Mouse (Mus musculus) cerebellum, adult 11 months (tissue): ENCODE measurements around the gene Aip.
A peak's percentile ranks its signal among the peaks of the same experiment; 100 is the strongest.
"Not testable (repeated sequence)": the region's sequence is repeated elsewhere in the genome, so short reads cannot be mapped to it uniquely, and the experiment has no call there.

Experiments used
- DNase-seq: peaks from one replicate; pipeline ENCODE4 v3.0.0; 2022

Aip gene

DNA sequence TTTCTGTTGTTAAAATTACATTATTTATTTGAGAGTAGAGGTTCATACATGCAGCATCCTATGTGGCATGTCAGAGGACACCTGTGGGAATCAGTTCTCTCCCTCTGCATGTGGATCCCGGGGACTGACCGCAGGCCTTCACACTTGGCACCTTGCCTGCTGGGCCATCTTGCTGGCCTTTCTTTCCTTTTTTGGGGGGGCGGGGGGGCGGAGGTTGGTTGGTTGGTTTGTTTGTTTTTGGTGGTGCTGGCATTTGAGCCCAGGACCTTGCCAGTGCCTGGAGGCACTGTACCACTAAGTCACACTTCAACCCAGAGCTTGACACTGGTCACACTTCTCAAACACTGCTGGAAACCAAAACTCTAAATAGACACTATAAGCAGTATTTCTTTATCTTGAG lies 8.7 kb upstream of the Aip start:
- DNase-seq = no peak

DNA sequence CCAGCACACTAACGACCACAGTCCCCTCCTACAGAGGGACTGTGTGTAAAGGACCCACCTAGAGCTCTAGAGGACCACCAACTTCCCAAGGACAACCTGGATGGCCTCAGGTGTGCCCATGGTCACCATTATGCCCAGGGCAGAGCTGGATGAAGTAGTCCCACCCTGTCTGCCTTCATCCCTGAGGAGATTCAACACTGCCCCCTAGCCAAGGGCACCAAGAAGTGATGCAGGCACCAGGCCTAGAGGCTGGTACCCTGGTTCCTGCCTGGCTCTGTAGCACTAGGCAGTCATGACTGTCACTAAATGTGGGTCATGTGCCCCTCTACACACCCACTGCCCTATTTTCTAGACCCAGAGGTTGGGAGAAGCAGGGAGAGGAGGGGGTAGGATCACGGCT lies 6.1 kb upstream of the Aip start:
- no peak for DNase-seq

DNA sequence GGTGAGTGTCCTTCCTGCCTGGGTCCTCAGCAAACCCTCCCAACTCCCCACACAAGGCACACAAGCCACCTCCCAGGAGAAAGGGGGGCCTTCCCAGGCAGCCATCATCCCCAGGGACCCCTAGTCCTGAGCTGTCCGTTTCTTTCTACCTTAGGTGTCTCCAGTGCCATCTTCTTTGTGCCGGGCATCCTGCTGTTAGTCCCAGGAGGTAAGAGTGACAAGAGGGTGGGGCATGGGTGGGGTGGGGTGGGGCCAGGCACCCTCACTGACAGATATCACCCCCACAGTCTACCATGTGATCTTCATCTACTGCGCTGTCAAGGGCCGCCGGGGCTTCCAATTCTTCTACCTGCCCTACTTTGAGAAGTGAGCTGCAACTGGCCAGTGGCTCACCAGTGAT lies 5.4 kb upstream of the Aip start:
- no peak for DNase-seq

DNA sequence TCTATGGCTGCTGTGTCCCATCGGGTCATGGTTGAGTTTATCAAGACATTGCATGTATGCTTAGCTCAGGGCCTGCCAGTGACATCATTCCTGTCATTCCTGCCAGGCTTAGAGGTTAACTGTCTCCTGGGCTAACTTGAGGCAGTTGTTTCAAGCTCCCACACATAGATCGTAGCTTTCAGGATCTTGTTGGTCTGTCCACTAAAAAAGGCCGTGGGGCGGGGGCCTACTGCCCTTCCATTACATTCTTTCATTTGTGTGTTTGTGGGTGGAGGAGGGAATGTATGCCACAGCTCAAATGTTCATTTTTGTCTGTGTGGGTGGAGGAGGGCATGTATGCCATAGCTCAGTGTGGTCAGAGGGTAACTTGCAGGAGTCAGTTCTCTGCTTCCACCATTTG lies 4.4 kb upstream of the Aip start:
- no peak for DNase-seq

DNA sequence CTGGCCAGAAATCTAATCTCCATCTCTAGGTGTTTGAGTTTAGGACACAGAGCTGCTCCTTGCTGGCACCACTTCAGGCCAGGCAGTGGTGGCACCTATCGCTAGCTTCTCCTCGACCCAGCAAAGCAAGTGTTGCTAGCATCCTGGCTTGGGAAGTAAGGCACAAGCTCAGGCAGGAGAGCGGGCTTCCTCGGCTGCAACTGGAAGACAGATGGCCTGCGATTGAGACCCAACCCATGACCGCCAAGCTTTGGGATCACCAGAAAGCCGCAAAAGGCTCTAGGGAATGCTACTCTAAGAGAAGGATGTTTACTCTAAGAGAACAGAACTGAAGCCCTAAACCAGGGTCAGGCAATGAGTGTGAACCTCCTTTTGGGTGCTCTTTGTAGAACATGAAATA lies 3.8 kb upstream of the Aip start:
- no peak for DNase-seq

DNA sequence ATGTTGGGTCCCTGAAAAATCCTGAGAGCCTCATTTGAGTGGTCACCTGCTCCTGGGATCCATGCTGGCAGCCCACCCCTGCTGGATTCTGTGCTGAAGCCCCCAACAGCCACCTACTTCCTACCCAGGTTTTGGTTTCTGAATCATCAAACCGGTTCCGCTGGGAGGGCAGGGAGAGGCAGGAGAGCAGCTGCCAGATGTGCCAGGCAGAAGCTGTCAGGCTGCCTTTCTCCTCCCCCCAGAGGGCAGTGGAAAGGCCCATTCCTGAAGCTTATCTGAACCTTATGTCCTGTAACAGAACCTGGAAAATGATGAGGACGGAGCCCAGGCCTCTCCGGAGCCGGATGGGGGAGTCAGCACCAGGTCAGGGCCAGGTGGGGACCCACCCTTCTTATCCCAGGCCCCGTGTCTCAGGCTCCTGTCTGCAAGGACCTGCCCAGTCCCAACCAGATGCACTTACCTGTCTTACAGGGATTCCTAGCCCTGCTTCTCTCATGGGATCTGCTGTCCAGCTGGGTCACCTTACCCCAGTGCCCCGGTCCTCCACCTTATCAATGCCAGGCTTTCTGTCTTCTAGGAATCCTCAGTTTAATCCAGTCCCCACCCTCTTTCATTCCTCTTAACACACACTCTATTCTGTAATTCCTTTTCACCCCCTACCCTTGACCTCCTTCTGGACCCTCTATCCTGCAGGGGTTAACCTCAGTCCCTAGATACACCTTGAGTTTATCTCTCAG lies 1.3 kb upstream of the Aip start:
- no peak for DNase-seq

DNA sequence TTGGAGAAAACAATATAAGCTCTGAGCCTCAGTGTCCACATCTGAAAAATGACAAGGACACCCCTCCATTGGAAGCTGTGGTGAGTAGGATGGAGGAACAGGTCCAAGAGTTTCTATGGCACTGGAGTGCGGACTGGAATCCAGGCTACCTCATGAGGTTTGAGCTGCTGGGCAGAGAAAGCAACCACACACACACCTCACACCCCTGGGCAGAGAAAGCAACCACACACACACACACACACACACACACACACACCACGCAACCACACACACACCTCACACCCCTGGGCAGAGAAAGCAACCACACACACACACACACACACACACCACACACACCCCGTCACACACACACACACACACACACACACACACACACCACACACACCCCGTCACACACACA lies 390 bp downstream of the Aip start:
- DNase-seq = not testable (repeated sequence)

DNA sequence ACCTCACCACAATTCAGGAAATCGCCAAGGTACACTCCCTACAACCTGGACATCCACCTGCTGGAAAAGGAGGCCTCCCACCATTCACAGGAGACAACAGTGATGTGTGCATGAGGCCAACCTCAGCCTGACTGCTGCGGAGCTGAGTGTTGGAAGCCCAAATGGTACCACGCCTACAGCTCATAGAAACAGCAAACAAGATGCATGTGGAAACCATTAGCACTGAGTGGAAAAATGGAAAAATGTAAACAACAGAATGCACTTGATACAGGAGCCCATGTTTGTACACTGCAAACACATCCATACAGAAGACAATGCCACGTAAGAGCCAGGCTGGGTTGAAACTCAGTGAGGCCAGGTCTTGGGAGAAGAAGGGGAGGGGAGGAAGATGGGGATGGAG lies 1.2 kb downstream of the Aip start:
- no peak for DNase-seq

DNA sequence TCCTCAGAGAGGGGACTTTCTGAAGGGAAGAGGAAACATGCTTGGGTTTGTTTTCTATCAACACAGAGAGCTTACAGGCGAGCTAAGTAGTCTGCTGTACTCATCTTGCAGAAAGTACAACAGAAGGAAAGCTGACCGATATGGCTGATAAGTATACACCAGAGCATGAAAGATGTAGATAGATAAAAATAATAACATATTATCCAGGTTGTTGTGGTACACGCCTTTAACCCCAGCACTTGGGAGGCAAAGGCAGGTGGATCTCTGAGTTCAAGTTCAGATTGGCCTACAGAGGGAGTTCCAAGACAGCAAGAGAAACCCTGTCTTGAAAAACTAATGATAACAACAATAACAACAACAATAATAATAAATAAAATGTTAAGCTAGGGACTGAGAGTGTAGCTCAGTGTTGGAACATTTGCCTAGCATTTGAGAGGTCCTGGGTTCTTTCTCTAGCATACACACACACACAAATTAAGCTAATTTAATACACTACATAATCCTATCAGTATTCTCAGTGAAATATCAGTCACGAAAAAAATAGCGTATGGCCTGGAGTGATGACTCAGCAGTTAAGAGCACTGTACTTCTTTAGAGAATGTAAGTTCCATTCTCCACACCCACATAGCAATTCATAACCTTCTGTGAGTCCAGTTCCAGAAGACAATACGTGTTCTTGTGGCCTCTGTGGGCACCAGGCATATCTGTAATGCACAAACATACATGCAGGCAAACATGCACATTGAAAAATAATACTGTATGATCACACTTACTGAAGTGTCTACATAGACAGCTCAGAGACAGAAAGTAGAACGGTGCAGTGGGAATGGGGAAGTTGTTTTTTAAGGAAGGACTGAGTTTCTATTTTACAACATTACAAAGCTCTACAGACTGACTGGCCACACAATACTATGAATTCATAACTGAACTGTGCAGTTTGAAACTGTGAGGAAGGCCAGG lies 3.0 kb downstream of the Aip start:
- no peak for DNase-seq

DNA sequence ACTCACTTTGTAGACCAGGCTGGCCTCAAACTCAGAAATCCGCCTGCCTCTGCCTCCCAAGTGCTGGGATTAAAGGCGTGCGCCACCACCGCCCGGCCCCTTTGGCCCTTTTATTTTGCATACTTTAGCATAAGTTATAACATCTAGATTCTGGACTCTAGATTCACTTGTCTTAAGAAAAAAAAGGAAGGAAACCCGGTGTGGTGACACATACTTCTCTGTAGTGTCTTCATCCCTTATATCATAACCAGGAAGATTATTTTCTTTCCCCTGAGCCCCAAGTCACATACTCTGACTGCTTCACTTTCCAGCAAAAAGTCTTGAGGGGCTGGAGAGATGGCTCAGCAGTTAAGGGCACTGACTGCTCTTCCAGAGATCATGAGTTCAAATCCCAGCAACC lies 3.8 kb downstream of the Aip start:
- DNase-seq = not testable (repeated sequence)

DNA sequence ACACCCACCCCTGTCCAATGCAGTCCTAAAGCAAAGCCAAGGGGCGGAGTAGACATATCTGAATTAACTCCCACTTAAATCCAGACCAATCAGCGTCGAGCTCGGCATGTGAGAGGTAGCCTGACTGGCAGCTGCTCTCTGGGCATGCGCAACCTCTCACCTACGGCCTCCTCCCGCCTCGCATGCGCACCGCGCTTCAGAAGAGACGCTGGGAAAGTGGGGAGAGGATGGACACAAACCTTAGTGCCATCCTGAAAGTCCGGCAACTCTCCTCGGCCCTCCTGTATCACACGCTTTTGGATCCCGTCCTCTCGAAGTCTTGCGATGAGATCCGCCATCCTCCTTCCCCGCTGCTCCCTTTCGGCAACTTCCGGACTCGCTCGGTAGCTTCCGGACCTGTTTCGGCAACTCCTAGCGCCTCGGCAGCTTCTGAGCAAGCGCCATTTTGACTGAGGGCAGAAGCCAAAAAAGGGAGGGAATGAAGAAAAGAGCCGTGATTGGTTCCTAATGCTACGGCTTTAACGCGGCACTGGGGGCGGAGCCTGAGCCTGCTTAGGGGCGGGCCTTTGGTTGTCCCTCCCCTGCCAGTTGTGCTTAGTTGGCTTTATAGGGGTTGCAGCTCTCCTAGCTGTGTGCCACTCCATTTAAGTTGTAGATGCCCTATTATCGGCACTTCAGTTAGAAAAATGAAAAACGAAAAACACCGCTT lies 4.4 kb downstream of the Aip start:
- peak; percentile 98 for DNase-seq

DNA sequence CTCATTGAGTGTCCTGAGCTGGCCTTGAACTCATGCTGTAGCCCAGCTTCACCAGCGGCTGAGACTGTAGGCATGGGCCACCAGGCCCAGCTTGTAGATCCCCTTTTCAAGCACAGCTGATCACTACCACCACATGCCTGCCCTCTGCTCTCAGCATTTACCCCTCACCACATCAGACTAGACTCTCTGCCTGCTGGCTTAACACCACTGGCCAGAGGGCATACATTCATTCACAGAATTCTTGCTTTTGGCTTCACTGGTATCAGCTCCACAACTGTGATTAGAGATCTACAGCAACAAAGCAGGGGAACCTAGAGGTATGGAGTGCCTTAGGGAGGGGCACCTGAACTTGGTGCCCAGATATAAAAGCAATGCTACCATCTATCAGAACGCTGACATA lies 5.2 kb downstream of the Aip start:
- DNase-seq = no peak

DNA sequence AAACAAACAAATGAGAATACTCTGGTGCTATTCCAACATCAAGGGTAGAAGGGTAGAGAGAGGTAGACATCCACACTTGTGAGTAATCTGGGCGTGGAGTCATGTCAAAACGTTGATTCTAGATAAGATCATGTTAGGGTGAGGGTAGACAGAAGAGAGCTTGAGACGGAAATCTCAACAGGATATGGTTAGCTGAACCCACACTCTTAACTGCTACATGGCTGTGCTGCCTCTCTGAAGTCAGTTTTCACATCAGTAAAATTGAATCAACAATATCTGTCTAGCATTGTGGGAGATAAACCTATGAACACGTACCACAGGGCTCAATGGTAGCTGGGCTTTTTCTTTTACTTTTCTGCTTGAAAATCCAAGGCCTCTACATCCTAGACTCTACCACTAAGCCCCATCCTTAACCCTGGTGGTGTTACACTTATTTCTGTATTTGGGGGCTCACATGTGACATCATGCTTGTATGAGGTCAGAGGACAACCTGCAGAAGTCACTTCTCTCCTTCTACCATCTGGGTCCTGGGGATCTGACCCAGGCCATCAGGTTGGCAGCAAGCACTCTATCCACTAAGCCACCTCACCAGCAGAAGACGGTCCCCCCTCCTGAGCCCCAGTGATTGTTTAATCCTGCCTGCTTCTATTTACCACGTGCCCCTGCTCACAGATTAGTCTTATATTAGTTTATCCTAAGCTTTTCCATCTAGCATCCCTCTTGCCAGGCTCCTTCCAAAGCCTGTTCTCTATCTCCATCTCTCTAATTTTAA lies 5.8 kb downstream of the Aip start:
- DNase-seq = no peak

DNA sequence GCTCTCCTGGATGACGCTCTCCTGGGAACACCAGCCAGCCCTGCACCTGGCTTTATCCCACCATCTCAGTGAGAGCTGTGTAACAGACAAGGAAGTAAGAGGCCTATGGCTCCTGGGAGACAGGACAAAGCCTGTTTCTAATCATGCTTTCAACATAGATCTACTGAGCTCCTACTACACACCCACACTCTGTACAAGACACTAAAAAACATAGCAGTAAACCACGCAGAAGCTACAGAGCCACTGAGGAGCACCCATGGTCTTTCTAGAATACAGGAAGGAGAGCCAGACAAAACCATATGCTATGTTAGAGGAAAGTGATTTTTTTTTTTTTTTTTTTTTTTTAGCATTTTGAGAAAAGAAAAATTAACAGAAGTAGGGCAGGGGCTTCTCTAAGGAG lies 7.3 kb downstream of the Aip start:
- DNase-seq = no peak

DNA sequence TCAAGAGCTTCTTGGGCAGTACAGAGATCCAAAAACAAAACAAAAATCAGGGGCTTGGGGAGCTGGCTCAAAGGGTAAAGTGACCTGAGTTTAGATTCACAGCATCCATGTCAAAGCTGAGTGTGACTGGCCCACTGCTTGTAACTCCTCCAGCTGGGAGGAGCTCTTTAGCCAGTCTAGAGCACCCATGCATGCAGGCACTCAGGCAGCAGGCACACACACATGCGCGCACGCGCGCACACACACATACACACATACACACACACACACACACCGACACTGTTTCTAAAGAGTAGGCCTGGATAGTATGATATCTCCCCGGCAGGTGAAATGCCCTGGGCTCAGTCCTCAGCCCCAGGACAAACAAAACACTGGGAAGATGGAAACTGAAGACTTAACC lies 8.7 kb downstream of the Aip start:
- DNase-seq = no peak

DNA sequence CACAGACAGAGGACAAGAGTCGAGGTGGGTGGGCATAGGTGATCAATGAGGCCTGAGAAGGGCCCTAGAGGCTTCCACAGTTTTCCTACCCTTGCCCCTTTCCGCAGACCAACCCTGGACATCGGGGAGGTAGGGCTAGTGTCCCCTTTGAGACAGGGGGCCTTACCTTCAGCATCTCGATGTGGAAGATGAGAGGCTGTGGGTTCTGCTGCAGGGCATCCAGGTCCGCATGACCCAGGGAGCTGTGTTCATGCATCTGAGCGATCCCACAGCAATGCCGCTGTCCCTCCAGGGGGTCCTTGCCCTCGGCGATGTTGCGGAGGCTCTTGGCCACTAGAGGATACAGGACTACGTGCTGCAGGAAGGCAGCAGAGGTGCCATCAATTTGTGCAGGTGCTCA lies 9.8 kb downstream of the Aip start:
- no peak for DNase-seq

DNA sequence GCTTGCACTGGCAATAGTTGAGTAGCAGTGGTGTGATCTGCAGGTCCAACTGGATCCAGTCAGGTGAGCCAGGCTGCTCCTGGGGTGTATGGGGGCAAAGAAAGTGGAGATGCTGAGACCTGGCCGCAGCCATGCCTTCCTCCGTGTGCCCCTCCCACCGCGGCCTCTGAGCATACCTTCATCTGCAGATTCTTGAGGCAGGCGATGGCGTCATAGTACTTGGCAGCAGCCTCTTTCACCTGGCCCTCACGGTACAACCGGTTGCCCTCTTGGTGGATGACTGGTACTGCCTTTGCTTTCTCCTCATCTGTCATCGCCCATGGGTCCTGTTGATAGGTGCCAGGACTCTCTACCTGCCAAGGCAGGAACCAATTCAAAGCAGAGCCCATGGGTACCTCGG lies 10.5 kb downstream of the Aip start:
- DNase-seq = no peak

DNA sequence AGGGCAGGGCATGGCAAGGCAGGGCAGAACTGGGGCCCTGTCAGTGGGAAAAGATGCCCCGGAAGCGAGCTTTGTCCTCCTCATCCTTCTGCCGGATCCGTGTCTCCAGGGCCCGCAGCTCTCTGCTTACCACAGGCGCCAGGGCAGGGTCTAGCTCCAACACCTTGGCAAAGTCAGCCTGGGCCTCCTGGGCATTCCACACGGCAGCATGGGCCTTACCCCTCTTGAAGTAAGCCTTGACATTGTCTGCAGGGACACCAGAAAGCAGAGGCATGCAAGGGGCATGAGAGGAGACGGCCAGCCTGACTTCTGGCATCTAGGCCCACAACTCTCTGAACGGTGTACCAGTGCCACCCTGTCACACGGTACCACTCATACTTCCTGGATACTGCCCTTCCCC lies 11.1 kb downstream of the Aip start:
- no peak for DNase-seq

DNA sequence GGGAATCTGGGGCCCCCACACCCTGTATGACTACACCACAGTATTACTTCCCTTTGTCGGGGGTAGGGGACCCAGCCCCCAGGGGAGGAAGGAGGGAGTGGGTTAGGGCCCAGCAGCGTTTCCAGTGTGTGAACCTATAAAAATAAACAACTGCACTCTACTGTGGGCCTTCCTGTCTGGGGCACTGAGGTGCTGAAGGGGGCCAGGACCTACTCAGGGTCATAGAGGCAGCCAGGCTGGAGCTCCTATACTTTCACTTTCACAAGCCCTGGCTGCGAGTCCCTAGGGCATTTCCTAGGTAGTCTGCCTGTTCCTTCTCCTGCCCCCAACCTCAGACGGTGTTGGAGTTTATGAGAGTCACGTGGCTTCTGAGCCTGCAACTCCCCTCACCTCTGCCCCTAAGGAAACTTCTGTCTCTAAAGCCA lies 11.8 kb downstream of the Aip start:
- no peak for DNase-seq

DNA sequence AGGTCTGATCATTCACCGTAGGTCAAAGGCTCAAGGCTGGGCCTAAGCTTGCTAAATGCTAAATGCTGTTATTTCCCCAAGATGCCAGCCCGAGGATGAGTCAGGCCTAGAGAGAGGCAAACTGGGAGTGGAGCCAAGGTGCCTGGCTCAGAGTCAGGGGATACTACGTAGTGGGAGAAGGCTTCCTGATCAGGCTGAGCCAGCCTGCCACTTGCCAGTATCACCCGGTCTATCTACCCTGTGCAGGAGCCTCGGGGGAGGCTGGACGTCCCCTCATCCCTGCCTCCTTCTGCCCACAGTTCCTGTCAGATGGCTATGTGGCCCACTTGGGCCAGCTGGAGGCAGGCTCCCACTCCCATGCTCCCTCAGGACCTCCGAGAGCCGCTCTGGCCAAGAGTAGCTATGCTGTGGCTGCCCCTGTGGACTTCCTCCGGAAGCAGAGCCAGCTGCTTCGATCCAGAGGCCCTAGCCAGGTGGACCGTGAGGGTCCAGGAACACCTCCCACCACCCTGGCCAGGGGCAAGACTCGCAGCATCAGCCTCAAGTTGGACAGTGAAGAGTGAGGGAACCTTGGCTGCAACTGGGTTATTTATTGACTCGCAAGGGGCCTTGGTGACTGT lies 12.4 kb downstream of the Aip start:
- DNase-seq = peak; percentile 93

DNA sequence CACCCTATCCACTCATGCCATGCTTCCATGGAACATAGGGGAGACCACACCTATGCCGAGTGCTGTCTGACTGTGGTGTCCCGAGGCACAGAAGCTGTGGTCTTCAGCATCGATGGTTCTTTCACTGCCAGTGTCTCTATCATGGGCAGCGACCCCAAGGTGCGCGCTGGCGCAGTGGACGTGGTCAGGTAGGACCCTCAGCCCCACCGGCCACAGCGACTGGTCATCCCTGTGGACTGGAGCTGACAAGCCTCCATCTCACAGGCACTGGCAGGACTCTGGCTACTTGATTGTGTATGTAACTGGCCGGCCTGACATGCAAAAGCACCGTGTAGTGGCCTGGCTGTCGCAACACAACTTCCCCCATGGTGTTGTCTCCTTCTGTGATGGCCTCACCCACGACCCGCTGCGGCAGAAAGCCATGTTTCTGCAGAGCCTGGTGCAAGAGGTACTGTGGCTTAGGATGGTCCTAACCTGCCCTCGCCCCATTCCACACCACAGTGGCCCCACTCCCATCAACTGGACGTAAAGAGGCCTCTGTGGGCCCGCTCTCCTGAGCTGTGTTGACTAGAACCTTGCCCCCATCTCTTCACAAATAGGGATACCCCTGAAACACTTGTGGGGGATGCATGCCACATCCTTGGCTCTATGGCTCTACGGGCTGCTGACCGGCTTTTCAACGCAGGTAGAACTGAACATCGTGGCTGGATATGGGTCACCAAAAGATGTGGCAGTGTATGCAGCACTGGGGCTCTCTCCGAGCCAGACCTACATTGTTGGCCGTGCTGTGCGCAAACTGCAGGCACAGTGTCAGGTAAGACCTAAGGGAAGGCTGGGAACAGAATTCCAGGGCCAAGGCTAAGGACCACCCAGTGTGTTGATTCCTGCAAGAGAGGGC lies 13.3 kb downstream of the Aip start:
- no peak for DNase-seq
